Mouse (Mus musculus) liver, adult 2 months (tissue): Measurements from ENCODE around the gene Lamtor1.

Source experiments
- CTCF ChIP-seq: fragments of 200-500 bp; IDR thresholded peaks from 2 replicates; pipeline ENCODE4 v1.5.1; 2011; ENCODE audit warnings: low read depth, low read length, control low read depth
- POLR2A ChIP-seq: fragments of 200-500 bp; IDR thresholded peaks from 2 replicates; pipeline ENCODE4 v1.6.1; 2011; ENCODE audit warnings: low read length, control low read depth; ENCODE audit not compliant: insufficient read depth; ENCODE audit errors: extremely low read depth

DNA sequence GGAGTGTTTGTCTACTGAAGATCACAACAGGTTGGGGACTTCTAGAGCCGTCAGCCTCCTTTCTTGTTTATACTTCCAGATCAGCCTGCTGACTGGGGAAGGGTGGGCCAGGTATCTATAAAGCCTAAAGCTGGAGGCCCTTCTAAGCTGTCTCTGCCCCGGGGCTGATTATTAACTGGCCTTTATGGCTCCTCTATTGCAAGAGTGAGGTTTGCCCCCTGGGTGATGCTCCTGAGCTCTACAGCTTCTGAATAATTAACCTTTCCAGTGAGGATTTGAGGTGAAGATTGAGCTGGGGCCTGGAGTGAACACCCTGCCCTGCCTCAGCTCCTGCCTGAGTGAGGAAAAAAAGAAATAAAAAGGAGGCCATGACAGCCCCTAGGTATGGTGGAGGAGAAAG lies 35.1 kb upstream of the Lamtor1 start, which contains the start of gene Folr1:
- no peak for TF ChIP-seq CTCF
- no peak for TF ChIP-seq POLR2A
